Mouse (Mus musculus) lung, postnatal 0 days (tissue): ENCODE measurements around the gene Ap1b1. TPM values are rescaled to one million over a fixed set of nuclear protein-coding genes. Genes with fewer than 3 reads are reported as not detected.
A peak's percentile ranks its signal among the peaks of the same experiment; 100 is the strongest.

Source experiments
- ATAC-seq: fragments of 200-750 bp; cut with Nextera tagmentation; 2 replicates; pipeline ENCODE4 v1.8.0; 2017; ENCODE audit warnings: moderate library complexity
- DNase-seq: peaks from one replicate; pipeline ENCODE4 v3.0.0-alpha.2; 2016; ENCODE audit warnings: low spot score
- H3K27ac ChIP-seq: fragments of 300-500 bp; sonication (generic); 2 replicates; pipeline ENCODE4 v1.5.1; 2014; ENCODE audit warnings: antibody characterized with exemption, mild to moderate bottlenecking, low read length, mixed read lengths
- H3K27me3 ChIP-seq: fragments of 300-500 bp; sonication (generic); replicated peaks from 2 replicates; pipeline ENCODE4 v1.6.1; 2014; ENCODE audit warnings: low read length, mixed read lengths; ENCODE audit not compliant: insufficient read depth
- H3K36me3 ChIP-seq: fragments of 300-500 bp; sonication (generic); 2 replicates; pipeline ENCODE4 v1.6.1; 2014; ENCODE audit warnings: low read length, mixed read lengths; ENCODE audit not compliant: insufficient read depth
- H3K4me1 ChIP-seq: fragments of 300-500 bp; sonication (generic); 2 replicates; pipeline ENCODE4 v1.6.1; 2014; ENCODE audit warnings: antibody characterized with exemption, low read depth, low read length, mixed read lengths; ENCODE audit not compliant: insufficient read depth
- H3K4me2 ChIP-seq: fragments of 300-500 bp; sonication (generic); replicated peaks from 2 replicates; pipeline ENCODE4 v1.6.1; 2014; ENCODE audit warnings: low read depth, mild to moderate bottlenecking, low read length, moderate library complexity, mixed read lengths
- H3K4me3 ChIP-seq: fragments of 300-500 bp; sonication (generic); 2 replicates; pipeline ENCODE4 v1.5.1; 2014; ENCODE audit warnings: low read depth, low read length
- H3K9ac ChIP-seq: fragments of 300-500 bp; sonication (generic); replicated peaks from 2 replicates; pipeline ENCODE4 v1.6.1; 2014; ENCODE audit warnings: low read depth, mild to moderate bottlenecking
- H3K9me3 ChIP-seq: fragments of 300-500 bp; sonication (generic); 2 replicates; pipeline ENCODE4 v1.6.1; 2016; ENCODE audit warnings: low read length, mixed read lengths
- CTCF ChIP-seq: IDR thresholded peaks from 2 replicates; pipeline ENCODE4 v1.5.1; 2016; ENCODE audit warnings: antibody characterized with exemption, mild to moderate bottlenecking
- EP300 ChIP-seq: IDR thresholded peaks from 2 replicates; pipeline ENCODE4 v1.6.1; 2016; ENCODE audit warnings: antibody characterized with exemption, mild to moderate bottlenecking, control low read depth
- WGBS: fragments of 180-500 bp; shearing (Covaris S2); extraction: QIAGEN DNeasy Blood & Tissue Kit; methylation state at CpG from one replicate; pipeline ENCODE4 v1.1.7; 2014; 5-methylcytosine and 5-hydroxymethylcytosine counted together
- polyA plus RNA-seq: library from polyadenylated mRNA; unstranded; fragments of >200 nt; fragmentation: Nextera tagmentation; extraction: Ambion mirVana; gene quantifications from 2 replicates; pipeline ENCODE4 v1.2.1, GENCODE M21; 2015

The Ap1b1 gene
- polyA plus RNA-seq, 1 experiment from 2014 or later: 27.3 TPM

DNA sequence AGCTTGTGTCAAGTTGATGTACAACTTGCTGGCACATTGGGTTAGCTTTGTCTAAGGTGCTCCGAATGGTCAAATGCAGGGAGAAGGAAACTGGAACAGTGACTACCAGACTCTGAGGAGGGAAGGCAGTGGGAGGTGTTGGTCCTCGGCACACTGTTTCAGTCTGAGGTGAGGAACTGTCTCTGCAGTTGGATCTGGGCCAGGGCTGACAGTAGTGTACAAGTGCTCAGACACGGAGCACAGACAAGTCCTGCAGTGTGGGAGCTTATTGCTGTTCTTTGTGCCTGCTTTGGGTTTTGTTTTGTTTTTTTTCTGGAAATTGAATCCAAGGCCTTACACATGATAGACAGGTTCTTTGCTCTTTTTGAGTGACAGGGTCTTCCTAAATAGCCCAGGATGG lies 3.6 kb upstream of the Ap1b1 start:
- H3K4me2 ChIP-seq: no peak overlapping the region
- no peaks in the 10 kb centered on the region for H3K36me3 ChIP-seq
- no peak overlapping the region for H3K4me3 ChIP-seq
- no peak for ATAC-seq
- DNase-seq: no peak
- WGBS: 51% methylated on average over 3 of the region's 3 CpGs
- H3K27me3 ChIP-seq: no peaks in the 10 kb centered on the region
- no peak overlapping the region for H3K9ac ChIP-seq
- H3K4me1 ChIP-seq: no peaks in the 10 kb centered on the region
- TF ChIP-seq CTCF (no peak), EP300 (no peak)
- H3K9me3 ChIP-seq: no peaks in the 10 kb centered on the region
- H3K27ac ChIP-seq: no peak overlapping the region

DNA sequence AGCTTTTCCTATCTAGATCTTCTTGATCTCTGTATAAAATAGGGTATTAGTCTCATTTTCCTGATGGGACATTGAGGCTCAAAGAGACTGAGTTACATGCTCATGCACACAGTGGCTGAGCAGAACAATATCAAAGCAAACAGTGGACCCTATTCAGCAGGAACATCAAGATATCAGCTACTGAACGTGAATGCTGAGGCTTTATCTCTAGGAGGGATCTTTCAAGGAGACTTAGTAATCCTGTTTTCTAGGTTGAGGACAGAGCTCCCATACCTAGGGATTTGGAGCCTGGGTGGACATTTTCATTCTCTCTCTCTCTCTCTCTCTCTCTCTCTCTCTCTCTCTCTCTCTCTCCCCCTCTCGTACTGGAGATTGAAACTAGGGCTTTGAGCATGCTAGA lies 3.1 kb upstream of the Ap1b1 start:
- no peak overlapping the region for H3K4me3 ChIP-seq

DNA sequence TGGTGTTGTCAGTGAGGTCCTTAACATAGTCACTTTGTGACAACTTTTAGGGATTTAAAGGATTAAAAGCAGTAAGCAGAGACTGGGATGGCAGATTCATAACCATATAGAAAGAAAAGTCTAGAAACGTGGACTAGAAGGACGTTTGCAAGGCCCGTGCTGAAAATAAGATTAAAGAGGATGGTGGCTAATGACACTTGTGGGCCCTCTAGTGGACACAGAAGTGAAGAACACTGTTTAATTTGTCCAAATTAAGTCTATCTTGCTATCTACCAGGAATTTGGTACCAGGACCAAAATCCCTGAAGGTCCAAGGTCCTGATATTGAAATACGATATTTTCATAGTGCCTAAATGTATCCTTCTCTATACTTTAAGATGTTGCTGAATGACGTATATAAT lies 2.4 kb upstream of the Ap1b1 start:
- Histone ChIP-seq H3K4me1 (no peaks in the 10 kb centered on the region), H3K27me3 (no peaks in the 10 kb centered on the region), H3K36me3 (no peaks in the 10 kb centered on the region), H3K9me3 (no peaks in the 10 kb centered on the region), H3K4me3 (no peak overlapping the region), H3K4me2 (no peak overlapping the region), H3K27ac (no peak overlapping the region), H3K9ac (no peak overlapping the region)
- WGBS: 4% methylated on average over 5 of the region's 5 CpGs
- DNase-seq (peak; percentile 70), ATAC-seq (no peak)
- TF ChIP-seq CTCF (peak; percentile 83), EP300 (no peak)

More for the DNA sequence above, 3.1 kb upstream of the Ap1b1 start:
- ATAC-seq (no peak), DNase-seq (no peak)
- Histone ChIP-seq H3K9ac (no peak overlapping the region), H3K4me1 (no peaks in the 10 kb centered on the region), H3K27ac (no peak overlapping the region), H3K36me3 (no peaks in the 10 kb centered on the region), H3K4me2 (no peak overlapping the region), H3K9me3 (no peaks in the 10 kb centered on the region), H3K27me3 (no peaks in the 10 kb centered on the region)
- 59% methylated on average over 2 of the region's 2 CpGs for WGBS
- TF ChIP-seq EP300 (no peak), CTCF (no peak)

DNA sequence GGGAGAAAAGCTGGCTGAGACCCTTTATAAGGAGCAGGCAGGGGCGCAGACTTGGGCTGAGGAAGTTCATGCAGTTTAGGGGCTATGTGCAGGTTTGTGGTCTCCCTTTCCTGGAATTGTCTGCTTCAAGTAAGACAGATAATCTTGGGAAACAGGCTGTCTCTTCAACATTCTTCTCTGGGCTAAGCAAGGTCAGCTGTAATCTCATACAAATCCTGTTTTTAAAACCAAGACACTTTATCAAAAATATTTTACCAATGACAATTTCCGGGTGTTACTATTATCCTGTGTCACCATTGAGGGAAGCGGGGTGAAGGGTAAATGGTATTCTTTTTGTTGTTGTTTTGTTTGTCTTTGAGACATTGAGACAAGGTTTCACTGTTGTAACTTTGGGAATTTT lies 1.8 kb upstream of the Ap1b1 start:
- no peak for DNase-seq

DNA sequence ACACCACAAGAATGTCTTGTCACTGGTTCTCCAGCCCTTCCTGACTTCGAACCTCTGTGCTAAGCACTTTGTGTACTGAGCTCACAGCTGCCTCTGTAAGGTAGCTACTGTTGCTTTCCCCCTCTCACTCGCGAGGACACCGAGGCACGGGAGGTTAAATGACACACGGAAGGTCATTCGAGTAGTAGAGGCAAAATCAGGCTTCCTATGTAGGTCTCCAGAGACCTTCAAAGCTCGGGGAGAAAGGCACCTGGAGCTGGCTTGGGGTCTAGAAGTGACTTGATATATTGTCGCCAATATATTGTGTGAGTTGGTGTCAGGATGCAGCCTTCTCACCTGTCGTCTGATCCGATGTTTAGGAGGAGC lies 846 bp downstream of the Ap1b1 start:
- ATAC-seq: no peak
- Histone ChIP-seq H3K9me3 (no peaks in the 10 kb centered on the region), H3K4me1 (no peaks in the 10 kb centered on the region), H3K27me3 (no peaks in the 10 kb centered on the region), H3K9ac (peak overlapping the region; percentile 56), H3K36me3 (no peaks in the 10 kb centered on the region), H3K27ac (no peak overlapping the region), H3K4me2 (peak overlapping the region; percentile 94), H3K4me3 (peak overlapping the region; percentile 67)
- no peak for DNase-seq
- no peak for TF ChIP-seq EP300
- no peak for TF ChIP-seq CTCF
- WGBS: 45% methylated on average over 11 of the region's 11 CpGs

More for the DNA sequence above, 1.8 kb upstream of the Ap1b1 start:
- H3K4me1 ChIP-seq: no peaks in the 10 kb centered on the region
- H3K4me2 ChIP-seq: no peak overlapping the region
- H3K27ac ChIP-seq: no peak overlapping the region
- ATAC-seq: no peak
- H3K27me3 ChIP-seq: no peaks in the 10 kb centered on the region
- no peaks in the 10 kb centered on the region for H3K36me3 ChIP-seq
- no peak overlapping the region for H3K4me3 ChIP-seq
- H3K9ac ChIP-seq: no peak overlapping the region
- no peaks in the 10 kb centered on the region for H3K9me3 ChIP-seq
- WGBS: 69% methylated on average over 3 of the region's 3 CpGs
- TF ChIP-seq EP300 (no peak), CTCF (no peak)

DNA sequence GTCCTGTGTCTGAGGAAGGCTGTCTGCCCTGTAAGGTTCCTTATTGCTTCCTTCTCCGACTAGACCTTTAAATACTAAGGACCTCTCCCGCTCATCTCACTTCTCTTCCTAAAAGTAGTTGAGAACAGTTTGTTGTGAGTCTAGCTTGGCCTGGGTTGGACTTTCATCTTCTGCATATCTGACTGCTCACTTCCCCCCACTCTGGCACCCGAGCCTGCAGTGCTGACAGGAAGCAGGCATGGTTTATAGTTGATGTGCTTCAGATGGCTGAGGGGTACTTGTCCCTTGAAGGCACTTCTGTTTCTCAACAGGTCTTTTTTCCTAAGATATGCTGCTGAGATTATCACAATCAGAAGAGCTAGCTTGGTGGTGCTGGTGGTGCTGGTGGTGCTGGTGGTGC lies 2.6 kb downstream of the Ap1b1 start:
- DNase-seq: peak; percentile 27
- H3K27me3 ChIP-seq: no peaks in the 10 kb centered on the region
- 61% methylated on average over 3 of the region's 3 CpGs for WGBS
- ATAC-seq: no peak
- no peak for TF ChIP-seq CTCF
- no peak for TF ChIP-seq EP300
- H3K36me3 ChIP-seq: no peaks in the 10 kb centered on the region
- H3K27ac ChIP-seq: no peak overlapping the region
- no peaks in the 10 kb centered on the region for H3K9me3 ChIP-seq
- H3K9ac ChIP-seq: no peak overlapping the region
- no peak overlapping the region for H3K4me3 ChIP-seq
- no peak overlapping the region for H3K4me2 ChIP-seq
- H3K4me1 ChIP-seq: no peaks in the 10 kb centered on the region

DNA sequence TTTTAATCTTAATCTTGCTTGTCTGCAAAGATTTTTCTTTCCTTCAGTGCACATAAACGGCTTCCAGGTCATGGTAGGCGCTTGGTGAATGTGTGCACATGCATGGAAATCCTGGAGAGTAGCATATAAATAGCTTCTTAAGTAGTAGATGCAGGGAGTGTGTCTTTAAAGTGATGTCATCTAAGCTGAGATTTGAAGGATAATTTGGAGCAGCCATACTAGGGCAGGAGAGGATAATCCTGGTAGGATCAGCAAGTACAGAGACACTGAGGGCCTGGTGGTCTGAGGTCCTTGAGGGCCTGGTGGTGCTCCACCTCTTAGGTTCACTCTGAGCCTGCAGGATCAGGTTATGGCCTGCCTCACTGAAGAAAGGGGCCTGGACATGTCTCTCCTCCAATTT lies 5.8 kb downstream of the Ap1b1 start:
- H3K36me3 ChIP-seq: no peaks in the 10 kb centered on the region
- DNase-seq (no peak), ATAC-seq (no peak)
- no peaks in the 10 kb centered on the region for H3K9me3 ChIP-seq
- no peak overlapping the region for H3K27ac ChIP-seq
- H3K4me3 ChIP-seq: no peak overlapping the region
- TF ChIP-seq CTCF (no peak), EP300 (no peak)
- H3K4me1 ChIP-seq: no peaks in the 10 kb centered on the region
- no peaks in the 10 kb centered on the region for H3K27me3 ChIP-seq
- 92% methylated on average over 2 of the region's 2 CpGs for WGBS
- H3K4me2 ChIP-seq: no peak overlapping the region
- H3K9ac ChIP-seq: no peak overlapping the region
